Mouse (Mus musculus) 3T3-L1 (cell line): ENCODE results near the gene Ankrd60.

Experiments used
- DNase-seq: peaks from one replicate; pipeline ENCODE4 v3.0.0-alpha.2; 2015; ENCODE audit warnings: low read depth, low spot score

The Ankrd60 gene

GRCm38 (mm10) chr2:173577669-173578557 lies at the start of gene Ankrd60:
TSS of gene Ankrd60 (minus strand) at chr2:173578365.
- no peak for DNase-seq

DNA sequence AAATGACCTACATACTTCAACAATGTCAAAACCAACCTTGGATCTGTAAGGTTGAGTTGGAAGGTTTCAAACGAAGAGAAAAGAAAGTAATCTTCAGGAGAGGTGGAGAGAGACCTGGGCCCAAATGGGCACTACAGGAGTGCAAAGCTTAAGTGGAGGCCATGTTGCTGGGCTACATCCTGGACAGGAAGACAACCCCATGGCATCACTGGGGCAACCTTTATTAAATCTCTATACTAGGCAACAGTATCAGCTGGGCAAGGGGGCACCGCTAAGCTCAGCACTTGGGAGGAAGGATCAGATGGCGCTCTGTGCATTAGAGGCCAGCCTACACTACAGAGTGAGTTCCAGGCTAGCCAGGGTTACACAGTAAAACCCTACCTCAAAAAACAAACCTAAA lies 47.6 kb upstream of the Ankrd60 start:
- no peak for DNase-seq

DNA sequence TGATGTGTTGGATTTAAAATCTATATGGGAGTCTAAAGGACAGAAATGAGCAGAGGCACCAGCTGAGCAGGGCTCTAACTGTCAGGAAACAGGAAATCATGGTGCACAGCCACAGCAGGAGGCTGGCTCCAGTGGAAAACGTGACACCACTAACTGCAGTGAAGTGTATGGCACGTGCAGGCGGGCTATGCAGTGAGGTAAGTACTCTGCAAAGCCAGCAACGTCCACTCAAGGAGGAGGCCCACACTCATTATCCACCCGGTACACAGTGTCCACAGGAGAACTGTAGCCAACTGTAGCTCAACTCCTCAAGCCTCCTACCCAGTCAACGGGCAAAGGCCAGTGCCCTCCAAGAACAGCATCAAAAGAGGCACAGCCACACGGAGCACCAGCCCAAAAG lies 46.5 kb upstream of the Ankrd60 start:
- no peak for DNase-seq

DNA sequence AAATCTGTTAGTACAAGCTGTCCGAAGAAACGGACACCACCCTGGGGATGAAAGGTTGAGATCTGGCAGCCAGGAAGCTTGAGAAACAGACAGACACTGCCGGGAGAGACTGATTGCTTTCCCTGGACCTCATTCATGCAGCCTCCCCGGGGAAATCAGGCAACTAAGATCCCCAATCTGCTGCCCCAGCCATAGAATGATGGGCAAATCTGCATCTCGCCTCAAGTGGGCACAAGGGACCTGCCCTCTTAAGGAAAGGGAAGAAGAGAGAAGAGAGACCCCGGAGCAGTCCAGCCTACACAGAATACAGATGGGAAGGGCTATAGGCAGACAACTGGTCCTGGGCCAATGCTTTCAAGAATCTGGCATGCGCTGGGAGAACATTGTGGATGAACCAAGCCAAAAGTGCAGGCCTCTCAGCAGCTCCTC lies 44.0 kb upstream of the Ankrd60 start:
- DNase-seq = no peak

DNA sequence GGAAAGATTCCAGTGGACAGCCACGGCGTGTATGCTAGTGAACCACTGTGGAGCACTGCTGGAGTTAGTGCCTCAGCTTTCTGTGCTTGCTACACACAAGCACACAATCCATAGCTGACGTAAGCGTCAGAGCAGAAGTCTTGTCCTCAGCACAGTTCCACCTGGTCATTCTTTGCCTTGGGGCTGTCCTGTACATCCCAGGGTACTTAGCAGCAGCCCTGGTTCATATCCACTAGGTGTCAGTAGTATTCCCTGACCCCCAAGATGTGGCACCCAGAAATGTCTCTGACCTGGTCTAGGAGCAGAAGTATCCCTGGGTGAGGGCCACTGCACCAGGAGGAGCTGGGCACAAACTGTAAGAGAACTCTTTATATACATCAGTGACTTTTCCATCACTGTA lies 42.5 kb upstream of the Ankrd60 start:
- peak; percentile 21 for DNase-seq

GRCm38 (mm10) chr2:173619132-173619531 lies 41.0 kb upstream of the Ankrd60 start:
- DNase-seq = peak; percentile 7

- DNase-seq = no peak
Observed at GRCm38 (mm10) chr2:173616156-173616555, 38.0 kb upstream of the Ankrd60 start.

- DNase-seq = no peak
Observed at GRCm38 (mm10) chr2:173615378-173616081, 37.4 kb upstream of the Ankrd60 start.

DNA sequence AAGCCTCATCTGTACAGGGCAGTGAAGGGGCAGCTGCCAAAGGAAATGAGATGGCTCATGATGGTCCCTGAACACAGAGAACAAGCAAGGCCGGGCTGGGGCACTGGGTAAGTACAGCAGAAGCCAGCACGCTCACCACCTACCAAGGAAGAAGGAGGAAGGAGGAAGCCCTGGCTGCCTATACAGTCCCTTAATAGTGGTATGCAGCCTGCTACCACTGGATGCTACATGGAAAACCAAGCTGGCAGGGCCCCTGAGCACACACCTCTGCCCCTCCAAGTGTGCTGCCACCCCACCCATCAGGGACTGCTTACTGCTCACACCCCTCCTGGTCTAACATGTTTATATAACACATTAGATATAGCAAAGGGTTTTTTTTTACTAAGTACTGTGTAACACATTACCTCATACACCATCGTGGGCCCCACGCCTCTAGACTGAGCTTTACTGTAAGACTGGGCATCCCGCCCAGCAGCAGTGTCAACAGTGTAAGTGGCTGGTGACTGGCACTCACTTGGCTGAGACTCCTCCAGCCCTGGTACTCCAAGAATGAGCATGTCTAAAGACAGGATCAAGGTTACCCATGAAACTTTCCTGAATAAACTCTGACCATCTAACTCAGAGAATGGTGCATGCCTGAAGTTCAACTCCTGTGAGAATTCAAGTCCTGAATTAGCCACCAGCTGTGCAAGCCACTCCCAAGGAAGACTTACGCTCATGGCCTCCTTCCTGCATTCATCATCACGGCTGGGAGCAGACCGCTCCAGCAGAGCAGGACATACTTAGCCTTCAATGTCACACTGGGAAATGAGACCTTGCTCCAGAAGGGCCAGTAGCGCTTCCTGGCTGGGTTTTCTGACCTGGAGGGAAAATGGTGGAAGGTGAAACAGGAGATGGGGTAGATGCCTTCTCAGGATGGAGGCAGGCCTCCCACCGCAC lies 30.1 kb upstream of the Ankrd60 start:
- peak; percentile 76 for DNase-seq

DNA sequence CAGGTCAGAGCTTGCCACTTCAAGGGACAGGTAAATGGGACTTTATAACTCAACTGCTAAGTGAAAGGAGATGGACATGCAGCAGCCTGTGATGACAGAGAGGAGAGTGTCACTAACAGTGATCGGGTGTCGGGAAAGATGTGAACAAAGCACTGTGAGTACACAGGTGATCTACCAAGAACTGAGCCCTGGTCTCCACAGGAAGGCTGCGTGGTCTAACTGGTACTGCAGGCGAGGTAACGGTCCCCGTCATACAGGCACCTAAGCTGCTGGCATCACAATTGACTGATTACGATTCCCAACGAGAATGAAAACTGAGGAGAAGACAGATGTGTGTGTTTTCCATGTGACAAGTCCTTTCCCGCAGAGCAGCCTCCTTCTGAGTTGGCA lies 28.2 kb upstream of the Ankrd60 start:
- DNase-seq = no peak

- DNase-seq = no peak
Observed at GRCm38 (mm10) chr2:173605713-173606414, 27.7 kb upstream of the Ankrd60 start.

DNA sequence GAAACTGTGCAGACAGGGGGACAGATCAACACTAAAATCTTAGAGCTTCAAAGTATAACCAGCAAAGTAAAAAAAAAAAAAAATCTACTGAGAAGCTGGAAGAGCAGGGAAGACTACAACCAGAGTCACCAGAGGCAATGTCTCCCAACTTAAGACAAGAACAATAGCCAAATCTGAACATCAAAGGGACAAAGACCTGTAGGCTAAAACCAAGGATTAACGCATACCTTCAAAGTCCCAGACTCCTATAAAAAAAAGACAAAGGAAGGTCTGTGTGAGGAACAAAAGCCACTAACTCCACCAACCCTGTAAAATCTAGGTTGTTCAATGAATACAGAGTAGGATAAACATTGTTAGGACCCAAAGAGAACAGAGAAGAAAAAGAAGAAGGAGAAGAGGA lies 23.7 kb upstream of the Ankrd60 start:
- DNase-seq = no peak

GRCm38 (mm10) chr2:173595374-173595781 lies 17.2 kb upstream of the Ankrd60 start:
- DNase-seq = peak; percentile 33

GRCm38 (mm10) chr2:173594313-173595063 lies 16.3 kb upstream of the Ankrd60 start:
- no peak for DNase-seq

GRCm38 (mm10) chr2:173593841-173594240 lies 15.7 kb upstream of the Ankrd60 start:
- DNase-seq = no peak

DNA sequence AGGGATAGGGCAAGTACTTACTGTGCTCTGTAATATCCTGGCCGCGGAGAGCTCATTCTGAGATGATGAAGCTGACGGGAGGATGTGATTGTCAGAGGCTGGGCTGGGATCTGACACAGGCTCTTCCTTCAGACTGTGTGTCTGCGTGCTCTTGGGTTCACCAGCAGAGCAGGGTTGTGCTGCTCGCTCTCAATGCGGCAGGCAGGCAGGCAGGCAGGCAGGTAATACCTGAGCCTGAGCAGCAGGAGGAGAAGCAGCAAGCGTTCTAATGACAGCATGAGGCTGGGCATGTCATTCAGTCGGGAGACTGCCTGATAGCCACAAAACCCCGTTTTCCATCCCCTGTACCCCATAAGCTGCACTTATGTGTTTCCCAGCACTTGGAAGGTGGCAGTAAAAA lies 14.6 kb upstream of the Ankrd60 start:
- DNase-seq = no peak

DNA sequence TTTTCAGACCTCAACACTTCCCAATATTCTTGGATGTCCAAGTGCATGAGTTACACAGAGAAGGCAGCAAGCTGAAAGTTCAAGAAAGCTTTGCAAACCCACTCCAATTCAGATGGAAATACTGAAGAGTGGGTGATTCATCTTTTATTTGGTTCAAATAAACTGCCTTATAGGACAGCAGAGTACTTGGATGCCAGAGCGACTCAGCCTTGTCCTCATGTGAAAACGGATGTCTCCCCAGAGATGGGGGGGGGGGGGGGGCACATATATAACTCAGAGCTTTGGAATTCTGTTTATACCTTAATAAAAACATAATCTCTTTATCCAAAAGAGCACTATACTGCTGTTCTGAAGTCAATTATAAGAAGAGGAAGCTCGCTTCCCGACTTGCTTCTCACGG lies 9.2 kb upstream of the Ankrd60 start:
- peak; percentile 81 for DNase-seq

GRCm38 (mm10) chr2:173586118-173586968 lies 8.2 kb upstream of the Ankrd60 start:
- peak; percentile 15 for DNase-seq

GRCm38 (mm10) chr2:173585387-173586117 lies 7.4 kb upstream of the Ankrd60 start:
- no peak for DNase-seq
